Mouse (Mus musculus): ENCODE data around the gene Foxp4. TPM values are rescaled to one million over a fixed set of nuclear protein-coding genes. Genes with fewer than 3 reads are reported as not detected.

Foxp4 gene
- total RNA-seq, 2 experiments from 2014 or later, result 43.1 to 50.6 TPM

- no peak overlapping the region for H3K4me3 ChIP-seq
- intact Hi-C loops (cut with DNase I), result no loop called here
- no peak overlapping the region for H3K27ac ChIP-seq
- no peak for TF ChIP-seq CTCF (IDR thresholded peaks at IDR 0.05)
- DNase-seq (ENCODE audit: extremely low spot score in 1 of 2, low spot score in 2 of 2), result no peak
Observed at GRCm38 (mm10) chr17:47887381-47888154, 36.9 kb downstream of the Foxp4 start.

- Histone ChIP-seq H3K27ac (no peak overlapping the region), H3K4me3 (no peak overlapping the region)
- intact Hi-C loops (cut with DNase I), result no loop called here
- DNase-seq (ENCODE audit: extremely low spot score in 1 of 2, low spot score in 2 of 2), result no peak
- TF ChIP-seq CTCF (IDR thresholded peaks at IDR 0.05), result no peak
Observed at GRCm38 (mm10) chr17:47883099-47883498, 41.3 kb downstream of the Foxp4 start.

GRCm38 (mm10) chr17:47881330-47881729 lies 43.1 kb downstream of the Foxp4 start:
- no peak for DNase-seq (ENCODE audit: extremely low spot score in 1 of 2, low spot score in 2 of 2)
- intact Hi-C loops (cut with DNase I), result no loop called here
- no peak overlapping the region for H3K4me3 ChIP-seq
- no peak for TF ChIP-seq CTCF (IDR thresholded peaks at IDR 0.05)
- no peak overlapping the region for H3K27ac ChIP-seq

GRCm38 (mm10) chr17:47879207-47879606 lies 45.2 kb downstream of the Foxp4 start:
- Histone ChIP-seq H3K27ac (peak overlapping the region; percentile 93), H3K4me3 (peak overlapping the region; percentile 73)
- intact Hi-C loops (cut with DNase I), result loop anchor here (10.0 kb wide), 1 partner anchor 456 kb away; no protein-coding TSS in a partner anchor
- no peak for DNase-seq (ENCODE audit: extremely low spot score in 1 of 2, low spot score in 2 of 2)
- no peak for TF ChIP-seq CTCF (IDR thresholded peaks at IDR 0.05)

- Histone ChIP-seq H3K4me3 (peak overlapping the region; percentile 73), H3K27ac (peak overlapping the region; percentile 93)
- DNase-seq (ENCODE audit: extremely low spot score in 1 of 2, low spot score in 2 of 2), result peak; percentile 73 to 75
- no peak for TF ChIP-seq CTCF (IDR thresholded peaks at IDR 0.05)
- intact Hi-C loops (cut with DNase I), result loop anchor here (10.0 kb wide), 1 partner anchor 456 kb away; no protein-coding TSS in a partner anchor
Observed at GRCm38 (mm10) chr17:47878378-47879089, 45.9 kb downstream of the Foxp4 start.

- TF ChIP-seq CTCF (IDR thresholded peaks at IDR 0.05), result no peak
- H3K27ac ChIP-seq, result peak overlapping the region; percentile 93
- DNase-seq (ENCODE audit: extremely low spot score in 1 of 2, low spot score in 2 of 2), result no peak
- H3K4me3 ChIP-seq, result peak overlapping the region; percentile 73
- intact Hi-C loops (cut with DNase I), result loop anchor here (10.0 kb wide), 1 partner anchor 457 kb away; no protein-coding TSS in a partner anchor
Observed at GRCm38 (mm10) chr17:47877715-47878377, 46.6 kb downstream of the Foxp4 start.

- peak overlapping the region; percentile 73 for H3K4me3 ChIP-seq
- DNase-seq (ENCODE audit: extremely low spot score in 1 of 2, low spot score in 2 of 2), result no peak
- peak overlapping the region; percentile 93; the same call in 1 of the 2 replicates for H3K27ac ChIP-seq
- no peak for TF ChIP-seq CTCF (IDR thresholded peaks at IDR 0.05)
- intact Hi-C loops (cut with DNase I), result loop anchor here (10.0 kb wide), 1 partner anchor 458 kb away; no protein-coding TSS in a partner anchor
Observed at GRCm38 (mm10) chr17:47876776-47877714, 47.4 kb downstream of the Foxp4 start.

GRCm38 (mm10) chr17:47873341-47873791 lies 51.1 kb downstream of the Foxp4 start:
- intact Hi-C loops (cut with DNase I), result loop anchor here (1.0 to 10.0 kb wide), 4 partner anchors 51 to 461 kb away; partner anchors contain the start of gene Foxp4
- TF ChIP-seq CTCF (IDR thresholded peaks at IDR 0.05), result peak; percentile 93
- Histone ChIP-seq H3K4me3 (peak overlapping the region; percentile 26; the same call in 1 of the 2 replicates), H3K27ac (peak overlapping the region; percentile 67)
- peak; percentile 84 to 89 for DNase-seq (ENCODE audit: extremely low spot score in 1 of 2, low spot score in 2 of 2)

GRCm38 (mm10) chr17:47872311-47873011 lies 52.0 kb downstream of the Foxp4 start:
- no peak for TF ChIP-seq CTCF (IDR thresholded peaks at IDR 0.05)
- intact Hi-C loops (cut with DNase I), result loop anchor here (1.0 to 10.0 kb wide), 4 partner anchors 52 to 462 kb away; partner anchors contain the start of gene Foxp4
- DNase-seq (ENCODE audit: extremely low spot score in 1 of 2, low spot score in 2 of 2), result peak in 1 of 2 experiments; percentile 13
- Histone ChIP-seq H3K4me3 (no peak overlapping the region), H3K27ac (no peak overlapping the region)

GRCm38 (mm10) chr17:47869874-47870273 lies 54.6 kb downstream of the Foxp4 start:
- intact Hi-C loops (cut with DNase I), result loop anchor here (5.0 to 10.0 kb wide), 2 partner anchors 177 to 465 kb away; no protein-coding TSS in a partner anchor
- TF ChIP-seq CTCF (IDR thresholded peaks at IDR 0.05), result no peak
- Histone ChIP-seq H3K4me3 (no peak overlapping the region), H3K27ac (no peak overlapping the region)
- no peak for DNase-seq (ENCODE audit: extremely low spot score in 1 of 2, low spot score in 2 of 2)
